Mouse (Mus musculus) limb, embryonic 10.5 days (tissue): ENCODE measurements at regions not wholly inside any gene's neighbourhood (a gene's known extent, or its start where the extent isn't known, plus 50 kb on each side); places are given as distances from the start of the nearest gene placed in this dataset.

Experiments
- DNase-seq: peaks from one replicate; pipeline ENCODE4 v3.0.0-alpha.2; 2017; ENCODE audit warnings: low spot score
- H3K27ac ChIP-seq: fragments of 300-500 bp; sonication (generic); 2 replicates; pipeline ENCODE4 v1.5.1; 2016; ENCODE audit warnings: mild to moderate bottlenecking
- H3K27me3 ChIP-seq: fragments of 300-500 bp; sonication (generic); 2 replicates; pipeline ENCODE4 v1.6.1; 2016; ENCODE audit warnings: low read depth, mild to moderate bottlenecking; ENCODE audit not compliant: poor library complexity, severe bottlenecking
- H3K36me3 ChIP-seq: fragments of 300-500 bp; sonication (generic); 2 replicates; pipeline ENCODE4 v1.6.1; 2016; ENCODE audit warnings: mild to moderate bottlenecking, moderate library complexity
- H3K4me1 ChIP-seq: fragments of 300-500 bp; sonication (generic); 2 replicates; pipeline ENCODE4 v1.6.1; 2016
- H3K4me3 ChIP-seq: fragments of 300-500 bp; sonication (generic); 2 replicates; pipeline ENCODE4 v1.5.1; 2016; ENCODE audit warnings: mild to moderate bottlenecking, moderate library complexity
- H3K9me3 ChIP-seq: fragments of 300-500 bp; sonication (generic); replicated peaks from 2 replicates; pipeline ENCODE4 v1.6.1; 2016; ENCODE audit warnings: mild to moderate bottlenecking
- WGBS: fragments of 180-500 bp; shearing (Covaris S2); methylation state at CpG from one replicate; pipeline ENCODE4 v1.1.7; 2016; 5-methylcytosine and 5-hydroxymethylcytosine counted together

- Histone ChIP-seq H3K4me1 (no peaks in the 10 kb centered on the region), H3K9me3 (no peaks in the 10 kb centered on the region), H3K4me3 (no peak overlapping the region), H3K36me3 (no peaks in the 10 kb centered on the region), H3K27me3 (no peaks in the 10 kb centered on the region), H3K27ac (no peak overlapping the region)
- WGBS: 29% methylated on average over 3 of the region's 3 CpGs
- DNase-seq: no peak
Measured at GRCm38 (mm10) chr13:78985921-78986320, 786.4 kb upstream of the Nr2f1 start.

- H3K27ac ChIP-seq: no peak overlapping the region
- WGBS: 87% methylated on average over 3 of the region's 3 CpGs
- H3K4me1 ChIP-seq: no peaks in the 10 kb centered on the region
- H3K36me3 ChIP-seq: no peaks in the 10 kb centered on the region
- H3K27me3 ChIP-seq: no peaks in the 10 kb centered on the region
- no peak overlapping the region for H3K4me3 ChIP-seq
- DNase-seq: no peak
- H3K9me3 ChIP-seq: no peaks in the 10 kb centered on the region
Measured at GRCm38 (mm10) chr13:78977224-78977780, 777.7 kb upstream of the Nr2f1 start.

- Histone ChIP-seq H3K4me1 (peaks cover 4% of the 10 kb centered on the region), H3K4me3 (no peak overlapping the region), H3K9me3 (no peaks in the 10 kb centered on the region), H3K27ac (no peak overlapping the region), H3K36me3 (no peaks in the 10 kb centered on the region), H3K27me3 (no peaks in the 10 kb centered on the region)
- 31% methylated on average over 5 of the region's 5 CpGs for WGBS
- DNase-seq: no peak
Measured at GRCm38 (mm10) chr13:78938351-78938741, 738.8 kb upstream of the Nr2f1 start.

GRCm38 (mm10) chr13:78937389-78938350, 738.1 kb upstream of the Nr2f1 start:
- 81% methylated on average over 7 of the region's 7 CpGs for WGBS
- DNase-seq: no peak
- no peaks in the 10 kb centered on the region for H3K27me3 ChIP-seq
- H3K4me3 ChIP-seq: no peak overlapping the region
- H3K4me1 ChIP-seq: peaks cover 4% of the 10 kb centered on the region
- no peak overlapping the region for H3K27ac ChIP-seq
- no peaks in the 10 kb centered on the region for H3K9me3 ChIP-seq
- no peaks in the 10 kb centered on the region for H3K36me3 ChIP-seq

GRCm38 (mm10) chr13:78935990-78936650, 736.6 kb upstream of the Nr2f1 start:
- WGBS: 41% methylated on average over 3 of the region's 3 CpGs

GRCm38 (mm10) chr13:78928347-78928746, 728.8 kb upstream of the Nr2f1 start:
- H3K9me3 ChIP-seq: no peaks in the 10 kb centered on the region
- no peak overlapping the region for H3K4me3 ChIP-seq
- H3K27me3 ChIP-seq: no peaks in the 10 kb centered on the region
- H3K36me3 ChIP-seq: no peaks in the 10 kb centered on the region
- WGBS: 74% methylated on average over 1 of the region's 1 CpGs
- H3K4me1 ChIP-seq: no peaks in the 10 kb centered on the region
- no peak for DNase-seq
- H3K27ac ChIP-seq: no peak overlapping the region

More at GRCm38 (mm10) chr13:78935990-78936650, 736.6 kb upstream of the Nr2f1 start:
- no peaks in the 10 kb centered on the region for H3K9me3 ChIP-seq
- H3K36me3 ChIP-seq: no peaks in the 10 kb centered on the region
- peaks cover 4% of the 10 kb centered on the region for H3K4me1 ChIP-seq
- H3K4me3 ChIP-seq: no peak overlapping the region
- no peak for DNase-seq
- no peaks in the 10 kb centered on the region for H3K27me3 ChIP-seq
- no peak overlapping the region for H3K27ac ChIP-seq

GRCm38 (mm10) chr13:78920802-78921201, 721.2 kb upstream of the Nr2f1 start:
- no peak for DNase-seq
- Histone ChIP-seq H3K4me3 (no peak overlapping the region), H3K27ac (no peak overlapping the region), H3K27me3 (no peaks in the 10 kb centered on the region), H3K36me3 (no peaks in the 10 kb centered on the region), H3K9me3 (no peaks in the 10 kb centered on the region), H3K4me1 (no peaks in the 10 kb centered on the region)
- 54% methylated on average over 3 of the region's 3 CpGs for WGBS

- Histone ChIP-seq H3K27ac (no peak overlapping the region), H3K36me3 (no peaks in the 10 kb centered on the region), H3K9me3 (no peaks in the 10 kb centered on the region), H3K4me1 (no peaks in the 10 kb centered on the region), H3K27me3 (no peaks in the 10 kb centered on the region), H3K4me3 (no peak overlapping the region)
- WGBS: 14% methylated on average over 5 of the region's 5 CpGs
- DNase-seq: no peak
Measured at GRCm38 (mm10) chr13:78909839-78910238, 710.3 kb upstream of the Nr2f1 start.

GRCm38 (mm10) chr13:78904102-78904501, 704.5 kb upstream of the Nr2f1 start:
- no peak overlapping the region for H3K4me3 ChIP-seq
- H3K27ac ChIP-seq: no peak overlapping the region
- DNase-seq: no peak
- H3K4me1 ChIP-seq: no peaks in the 10 kb centered on the region
- no peaks in the 10 kb centered on the region for H3K36me3 ChIP-seq
- H3K9me3 ChIP-seq: no peaks in the 10 kb centered on the region
- no peaks in the 10 kb centered on the region for H3K27me3 ChIP-seq

GRCm38 (mm10) chr13:78900693-78901092, 701.1 kb upstream of the Nr2f1 start:
- Histone ChIP-seq H3K4me1 (no peaks in the 10 kb centered on the region), H3K4me3 (no peak overlapping the region), H3K27ac (no peak overlapping the region), H3K36me3 (no peaks in the 10 kb centered on the region), H3K27me3 (no peaks in the 10 kb centered on the region), H3K9me3 (no peaks in the 10 kb centered on the region)
- whole genome bisulfite sequencing: 71% methylated on average over 1 of the region's 1 CpGs
- no peak for DNase-seq

- DNase-seq: no peak
- Histone ChIP-seq H3K4me1 (no peaks in the 10 kb centered on the region), H3K9me3 (no peaks in the 10 kb centered on the region), H3K36me3 (no peaks in the 10 kb centered on the region), H3K27me3 (no peaks in the 10 kb centered on the region), H3K27ac (no peak overlapping the region), H3K4me3 (no peak overlapping the region)
- 88% methylated on average over 2 of the region's 2 CpGs for WGBS
Measured at GRCm38 (mm10) chr13:78892252-78892651, 692.7 kb upstream of the Nr2f1 start.

- DNase-seq: no peak
- no peaks in the 10 kb centered on the region for H3K36me3 ChIP-seq
- no peaks in the 10 kb centered on the region for H3K4me1 ChIP-seq
- H3K9me3 ChIP-seq: no peaks in the 10 kb centered on the region
- H3K4me3 ChIP-seq: no peak overlapping the region
- 96% methylated on average over 1 of the region's 1 CpGs for WGBS
- H3K27ac ChIP-seq: no peak overlapping the region
- H3K27me3 ChIP-seq: no peaks in the 10 kb centered on the region
Measured at GRCm38 (mm10) chr13:78883062-78883461, 683.5 kb upstream of the Nr2f1 start.

GRCm38 (mm10) chr13:78872582-78872981, 673.0 kb upstream of the Nr2f1 start:
- Histone ChIP-seq H3K9me3 (no peaks in the 10 kb centered on the region), H3K4me1 (peaks cover 28% of the 10 kb centered on the region), H3K27me3 (no peaks in the 10 kb centered on the region), H3K36me3 (no peaks in the 10 kb centered on the region), H3K4me3 (no peak overlapping the region), H3K27ac (no peak overlapping the region; the same call in 1 of the 2 replicates)
- DNase-seq: no peak
- 40% methylated on average over 5 of the region's 5 CpGs for WGBS
